Mouse (Mus musculus) erythroblast, embryonic 14.5 days (primary cell): Measurements from ENCODE around the gene Ntpcr. TPM values are rescaled to one million over a fixed set of nuclear protein-coding genes. Genes with fewer than 3 reads are reported as not detected.

Source experiments
- H3K27me3 ChIP-seq: 2 replicates; pipeline ENCODE4 v1.6.1; 2012; ENCODE audit warnings: inconsistent platforms; ENCODE audit not compliant: control insufficient read depth
- H3K36me3 ChIP-seq: 2 replicates; pipeline ENCODE4 v1.6.1; 2012; ENCODE audit warnings: mild to moderate bottlenecking, inconsistent platforms; ENCODE audit not compliant: control insufficient read depth
- H3K4me1 ChIP-seq: 2 replicates; pipeline ENCODE4 v1.6.1; 2012; ENCODE audit warnings: inconsistent platforms; ENCODE audit not compliant: control insufficient read depth
- H3K4me3 ChIP-seq: replicated peaks from 2 replicates; pipeline ENCODE3; 2012; ENCODE audit warnings: moderate library complexity, mild to moderate bottlenecking, inconsistent platforms
- H3K9me3 ChIP-seq: 2 replicates; pipeline ENCODE4 v1.6.1; 2012; ENCODE audit warnings: low read length, inconsistent platforms, mixed read lengths; ENCODE audit not compliant: control insufficient read depth
- GATA1 ChIP-seq: IDR thresholded peaks from 2 replicates; pipeline ENCODE4 v1.6.1; 2012; ENCODE audit warnings: low read length, inconsistent platforms, mixed read lengths
- TAL1 ChIP-seq: IDR thresholded peaks from 3 replicates; pipeline ENCODE4 v1.6.1; 2012; ENCODE audit warnings: low read length, inconsistent platforms, mixed read lengths
- polyA plus RNA-seq: library from polyadenylated mRNA; stranded (reverse); fragments of >175 nt; gene quantifications from 2 replicates; pipeline ENCODE4 v1.2.3, GENCODE M21; 2012

The Ntpcr gene
- polyA plus RNA-seq, 1 experiment: 0.12 TPM

GRCm38 (mm10) chr8:125699391-125700025 is 30.3 kb upstream of the Ntpcr start:
- TF ChIP-seq GATA1 (no peak), TAL1 (no peak)
- H3K9me3 ChIP-seq: 0 out of 2 replicates have a peak, but pooled peaks cover 1% of the 10 kb centered on the region
- no peaks in the 10 kb centered on the region for H3K36me3 ChIP-seq
- no peaks in the 10 kb centered on the region for H3K27me3 ChIP-seq
- H3K4me3 ChIP-seq: no peak overlapping the region
- no peaks in the 10 kb centered on the region for H3K4me1 ChIP-seq

- Histone ChIP-seq H3K9me3 (0 out of 2 replicates have a peak, but pooled peaks cover 2% of the 10 kb centered on the region), H3K4me3 (no peak overlapping the region), H3K36me3 (no peaks in the 10 kb centered on the region), H3K4me1 (no peaks in the 10 kb centered on the region), H3K27me3 (no peaks in the 10 kb centered on the region)
- TF ChIP-seq GATA1 (no peak), TAL1 (no peak)
These were observed 29.4 kb upstream of the Ntpcr start for GRCm38 (mm10) chr8:125700407-125700806.

DNA sequence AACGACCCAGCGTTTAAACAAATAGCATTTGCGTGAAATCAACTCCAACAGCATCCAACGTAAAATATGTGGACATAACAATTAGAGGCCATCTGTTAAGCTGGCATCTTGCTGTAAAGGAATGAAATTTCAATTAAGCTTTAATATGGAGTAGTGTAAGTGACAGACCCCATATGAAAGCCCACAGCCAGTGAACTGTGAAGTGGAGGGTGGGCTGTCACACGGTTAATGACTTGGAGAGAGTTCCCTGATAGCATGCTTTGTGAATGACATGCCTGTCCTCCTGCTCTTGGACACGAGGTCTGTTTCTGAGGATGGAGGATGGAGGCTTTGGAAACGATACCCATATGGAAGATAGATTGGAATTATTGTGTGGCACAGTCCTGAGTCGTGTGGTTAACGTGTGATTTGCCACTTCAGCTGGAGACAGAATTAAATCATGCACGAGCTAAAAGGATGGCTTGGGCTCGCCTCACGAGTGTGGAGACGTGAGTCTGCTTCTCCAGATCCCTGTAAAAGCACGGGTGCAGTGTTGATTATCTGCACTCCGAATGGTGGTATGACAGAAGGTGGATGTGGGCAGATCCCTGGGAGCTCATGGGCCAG is 26.8 kb upstream of the Ntpcr start:
- Histone ChIP-seq H3K4me1 (no peaks in the 10 kb centered on the region), H3K36me3 (no peaks in the 10 kb centered on the region), H3K27me3 (no peaks in the 10 kb centered on the region), H3K9me3 (0 out of 2 replicates have a peak, but pooled peaks cover 2% of the 10 kb centered on the region), H3K4me3 (no peak overlapping the region)
- TF ChIP-seq TAL1: no peak
- TF ChIP-seq GATA1: no peak

DNA sequence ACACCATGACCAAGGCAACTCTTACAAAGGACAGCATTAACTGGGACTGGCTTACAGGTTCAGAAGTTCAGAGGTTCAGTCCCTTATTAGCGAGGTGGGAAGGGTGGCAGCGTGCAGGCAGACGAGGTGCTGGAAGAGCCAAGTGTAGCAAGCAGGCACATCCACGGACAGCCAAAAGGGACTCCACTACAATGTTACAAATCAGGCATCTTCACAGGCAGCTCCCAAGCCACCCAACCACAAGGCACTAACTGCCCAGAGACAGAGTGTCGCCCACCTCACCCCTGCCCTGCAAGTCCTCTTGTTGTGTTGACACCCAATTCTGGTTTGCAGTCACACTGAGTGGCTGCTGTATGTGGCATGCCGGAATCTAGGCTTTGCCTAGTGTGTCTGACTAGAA is 25.3 kb upstream of the Ntpcr start:
- 0 out of 2 replicates have a peak, but pooled peaks cover 2% of the 10 kb centered on the region for H3K9me3 ChIP-seq
- H3K4me1 ChIP-seq: no peaks in the 10 kb centered on the region
- no peak for TF ChIP-seq GATA1
- H3K27me3 ChIP-seq: no peaks in the 10 kb centered on the region
- no peak overlapping the region for H3K4me3 ChIP-seq
- no peaks in the 10 kb centered on the region for H3K36me3 ChIP-seq

DNA sequence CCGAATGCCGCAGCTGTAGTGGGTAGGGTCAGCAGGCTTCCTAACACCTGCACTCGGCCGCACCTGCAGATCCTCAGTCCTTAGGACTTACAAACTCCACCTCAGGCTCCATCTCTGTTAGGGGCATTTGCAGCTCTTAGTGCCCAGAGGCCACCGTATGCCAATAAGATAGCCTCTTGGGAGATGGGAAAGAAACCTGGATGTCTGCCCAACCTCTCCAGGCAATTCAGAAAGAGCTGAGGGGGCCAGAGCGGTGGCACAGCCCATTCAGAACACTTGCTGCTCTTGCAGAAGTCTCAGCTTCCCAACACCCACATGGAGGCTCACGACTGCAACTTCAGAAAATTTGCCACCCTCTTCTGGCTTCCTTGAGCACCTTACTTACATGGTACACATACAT is 23.9 kb upstream of the Ntpcr start:
- Histone ChIP-seq H3K4me3 (no peak overlapping the region), H3K4me1 (peaks cover 4% of the 10 kb centered on the region), H3K9me3 (0 out of 2 replicates have a peak, but pooled peaks cover 2% of the 10 kb centered on the region), H3K27me3 (no peaks in the 10 kb centered on the region), H3K36me3 (no peaks in the 10 kb centered on the region)
- TF ChIP-seq GATA1: no peak
- TF ChIP-seq TAL1: no peak

DNA sequence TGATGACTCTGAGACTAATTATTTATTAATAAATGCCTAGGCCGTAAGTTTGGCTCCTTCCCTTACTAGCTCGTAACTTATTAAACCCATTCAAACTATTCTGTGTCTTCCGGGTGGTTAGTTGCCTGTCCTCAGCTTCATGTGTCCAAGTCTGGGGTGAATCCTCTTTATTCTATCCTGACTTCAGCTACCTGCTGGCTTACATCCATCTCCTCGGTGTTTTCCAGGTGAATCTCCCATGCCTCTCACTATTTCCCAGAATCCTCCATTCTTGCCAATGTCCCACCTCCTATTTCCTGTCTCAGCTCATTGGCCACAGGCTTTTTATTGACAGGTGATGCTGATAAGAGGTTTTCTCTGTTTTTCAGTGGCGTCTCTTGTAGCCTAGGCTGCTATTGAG is 20.6 kb upstream of the Ntpcr start:
- no peaks in the 10 kb centered on the region for H3K36me3 ChIP-seq
- 0 out of 2 replicates have a peak, but pooled peaks cover 2% of the 10 kb centered on the region for H3K9me3 ChIP-seq
- TF ChIP-seq GATA1 (no peak), TAL1 (no peak)
- no peaks in the 10 kb centered on the region for H3K27me3 ChIP-seq
- peaks cover 22% of the 10 kb centered on the region for H3K4me1 ChIP-seq
- no peak overlapping the region for H3K4me3 ChIP-seq

DNA sequence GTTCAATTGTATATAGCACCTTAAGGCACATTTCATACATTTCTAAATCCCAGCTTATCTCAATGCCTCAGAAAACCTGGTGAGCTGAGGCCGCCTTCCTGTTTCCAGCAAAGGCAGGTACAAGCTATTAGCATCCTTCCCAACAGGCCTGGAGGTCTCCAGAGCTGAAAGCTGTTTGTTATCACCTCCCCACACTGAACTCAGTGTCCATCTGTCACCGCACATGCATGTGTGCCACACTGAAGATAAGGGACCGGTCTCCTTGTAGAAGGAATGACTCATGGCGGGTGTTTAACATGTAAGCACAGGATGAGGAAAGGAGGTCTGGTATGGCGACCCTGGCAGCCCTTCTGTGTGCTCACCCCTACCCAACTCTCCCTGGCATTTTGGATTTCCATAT is 18.2 kb upstream of the Ntpcr start:
- H3K4me3 ChIP-seq: no peak overlapping the region
- no peaks in the 10 kb centered on the region for H3K9me3 ChIP-seq
- H3K36me3 ChIP-seq: no peaks in the 10 kb centered on the region
- peak; percentile 60 for TF ChIP-seq GATA1
- peak; percentile 71 for TF ChIP-seq TAL1
- peaks cover 22% of the 10 kb centered on the region for H3K4me1 ChIP-seq
- H3K27me3 ChIP-seq: no peaks in the 10 kb centered on the region

- TF ChIP-seq TAL1 (no peak), GATA1 (no peak)
- no peaks in the 10 kb centered on the region for H3K27me3 ChIP-seq
- H3K36me3 ChIP-seq: no peaks in the 10 kb centered on the region
- H3K9me3 ChIP-seq: no peaks in the 10 kb centered on the region
- peaks cover 14% of the 10 kb centered on the region for H3K4me1 ChIP-seq
- H3K4me3 ChIP-seq: no peak overlapping the region
These were observed 13.6 kb upstream of the Ntpcr start for GRCm38 (mm10) chr8:125716211-125716610.

- Histone ChIP-seq H3K4me3 (no peak overlapping the region), H3K36me3 (no peaks in the 10 kb centered on the region), H3K4me1 (peaks cover 10% of the 10 kb centered on the region), H3K27me3 (no peaks in the 10 kb centered on the region), H3K9me3 (no peaks in the 10 kb centered on the region)
- no peak for TF ChIP-seq TAL1
- TF ChIP-seq GATA1: no peak
These were observed 13.2 kb upstream of the Ntpcr start for GRCm38 (mm10) chr8:125716613-125717012.

- H3K36me3 ChIP-seq: no peaks in the 10 kb centered on the region
- H3K4me3 ChIP-seq: no peak overlapping the region
- no peaks in the 10 kb centered on the region for H3K9me3 ChIP-seq
- H3K4me1 ChIP-seq: no peaks in the 10 kb centered on the region
- TF ChIP-seq GATA1 (no peak), TAL1 (no peak)
- no peaks in the 10 kb centered on the region for H3K27me3 ChIP-seq
These were observed 10.8 kb upstream of the Ntpcr start for GRCm38 (mm10) chr8:125718914-125719313.
